Mouse (Mus musculus) erythroblast, embryonic 14.5 days (primary cell): ENCODE data around the gene Lhpp. TPM values are rescaled to one million over a fixed set of nuclear protein-coding genes. Genes with fewer than 3 reads are reported as not detected.

Experiments
- H3K27me3 ChIP-seq: 2 replicates; pipeline ENCODE4 v1.6.1; 2012; ENCODE audit warnings: inconsistent platforms; ENCODE audit not compliant: control insufficient read depth
- H3K36me3 ChIP-seq: 2 replicates; pipeline ENCODE4 v1.6.1; 2012; ENCODE audit warnings: mild to moderate bottlenecking, inconsistent platforms; ENCODE audit not compliant: control insufficient read depth
- H3K4me1 ChIP-seq: 2 replicates; pipeline ENCODE4 v1.6.1; 2012; ENCODE audit warnings: inconsistent platforms; ENCODE audit not compliant: control insufficient read depth
- H3K4me3 ChIP-seq: replicated peaks from 2 replicates; pipeline ENCODE3; 2012; ENCODE audit warnings: moderate library complexity, mild to moderate bottlenecking, inconsistent platforms
- H3K9me3 ChIP-seq: 2 replicates; pipeline ENCODE4 v1.6.1; 2012; ENCODE audit warnings: low read length, inconsistent platforms, mixed read lengths; ENCODE audit not compliant: control insufficient read depth
- GATA1 ChIP-seq: IDR thresholded peaks from 2 replicates; pipeline ENCODE4 v1.6.1; 2012; ENCODE audit warnings: low read length, inconsistent platforms, mixed read lengths
- TAL1 ChIP-seq: IDR thresholded peaks from 3 replicates; pipeline ENCODE4 v1.6.1; 2012; ENCODE audit warnings: low read length, inconsistent platforms, mixed read lengths
- polyA plus RNA-seq: library from polyadenylated mRNA; stranded (reverse); fragments of >175 nt; gene quantifications from 2 replicates; pipeline ENCODE4 v1.2.3, GENCODE M21; 2012

Lhpp gene
- polyA plus RNA-seq, 1 experiment = 0.12 TPM

DNA sequence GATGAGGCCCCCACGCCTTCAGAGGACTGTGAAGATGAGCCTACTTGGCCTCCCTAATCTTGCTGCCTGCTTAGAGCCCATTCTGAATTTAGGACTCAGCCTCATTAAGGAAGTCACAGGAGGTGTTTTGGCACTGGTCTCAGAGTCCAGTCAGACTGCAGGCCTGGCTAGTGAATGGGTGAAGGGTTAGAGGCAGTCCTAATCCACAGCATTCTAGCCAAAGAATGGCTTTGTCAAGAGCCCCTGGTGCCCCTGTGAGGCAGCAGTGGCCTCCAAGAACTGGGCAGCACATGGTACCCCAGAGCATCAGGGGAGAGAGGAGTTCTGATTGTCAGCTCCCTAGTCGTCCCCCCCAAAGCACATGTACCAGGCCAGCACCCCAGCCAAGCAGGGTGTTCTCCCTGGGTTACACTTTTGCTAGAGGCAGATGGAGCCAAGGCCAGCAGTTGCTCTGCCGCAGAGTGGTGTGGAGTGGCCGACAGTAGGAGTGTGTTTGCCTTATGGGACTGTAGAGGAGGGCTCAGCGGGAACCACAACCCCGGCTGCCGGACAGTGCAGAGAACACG lies 94.0 kb downstream of the Lhpp start:
- Histone ChIP-seq H3K9me3 (no peaks in the 10 kb centered on the region), H3K4me1 (peaks cover 12% of the 10 kb centered on the region), H3K36me3 (no peaks in the 10 kb centered on the region; the same call in 1 of the 2 replicates), H3K4me3 (no peak overlapping the region), H3K27me3 (no peaks in the 10 kb centered on the region)
- TF ChIP-seq TAL1 (no peak), GATA1 (no peak)

- peaks cover 7% of the 10 kb centered on the region for H3K4me1 ChIP-seq
- TF ChIP-seq TAL1 (no peak), GATA1 (no peak)
- H3K36me3 ChIP-seq = peaks cover 4% of the 10 kb centered on the region
- no peaks in the 10 kb centered on the region for H3K27me3 ChIP-seq
- H3K4me3 ChIP-seq = no peak overlapping the region
- no peaks in the 10 kb centered on the region for H3K9me3 ChIP-seq
Measured at GRCm38 (mm10) chr7:132705130-132705529, 94.7 kb downstream of the Lhpp start.

GRCm38 (mm10) chr7:132711579-132711978 lies 101.1 kb downstream of the Lhpp start:
- no peak for TF ChIP-seq GATA1
- TF ChIP-seq TAL1 = no peak
- Histone ChIP-seq H3K9me3 (no peaks in the 10 kb centered on the region), H3K36me3 (peaks cover 67% of the 10 kb centered on the region), H3K4me3 (no peak overlapping the region), H3K27me3 (no peaks in the 10 kb centered on the region), H3K4me1 (peaks cover 17% of the 10 kb centered on the region)

DNA sequence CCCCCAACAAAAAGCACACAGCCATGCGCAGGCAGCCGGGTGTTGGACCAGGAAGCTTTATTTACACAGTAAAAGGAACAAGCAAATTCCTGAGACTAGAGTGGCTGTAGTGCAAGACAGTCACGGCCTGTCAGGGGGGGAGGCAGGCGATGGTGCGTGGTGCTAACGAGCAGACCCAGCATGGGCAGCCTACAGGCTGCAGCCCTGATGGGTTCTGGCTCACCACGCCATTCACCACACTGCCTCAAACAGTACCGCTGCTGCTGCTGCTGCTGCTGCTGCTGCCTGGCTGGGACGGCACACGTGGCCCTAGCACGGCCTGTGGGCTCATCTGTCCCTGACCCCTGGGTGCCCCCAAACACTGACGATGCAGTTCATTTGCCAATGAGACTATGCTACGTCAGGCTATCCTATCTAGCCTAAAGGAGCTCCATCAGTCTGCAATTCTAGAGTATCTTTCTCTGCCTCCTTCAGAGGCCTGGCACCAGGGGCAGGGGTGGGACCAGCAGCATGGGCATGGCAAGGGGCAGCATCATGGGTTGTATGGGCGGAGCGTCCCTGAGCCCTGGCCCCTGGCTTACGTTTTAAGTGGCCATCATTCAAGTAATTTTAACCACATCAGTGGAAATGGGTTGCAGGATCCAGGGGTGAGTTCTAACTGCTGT lies 101.7 kb downstream of the Lhpp start:
- TF ChIP-seq TAL1 (no peak), GATA1 (no peak)
- Histone ChIP-seq H3K27me3 (no peaks in the 10 kb centered on the region), H3K9me3 (no peaks in the 10 kb centered on the region), H3K4me1 (peaks cover 20% of the 10 kb centered on the region), H3K36me3 (peaks cover 73% of the 10 kb centered on the region), H3K4me3 (no peak overlapping the region)

GRCm38 (mm10) chr7:132712956-132713355 lies 102.5 kb downstream of the Lhpp start:
- H3K27me3 ChIP-seq = no peaks in the 10 kb centered on the region
- H3K9me3 ChIP-seq = no peaks in the 10 kb centered on the region
- no peak for TF ChIP-seq GATA1
- no peak for TF ChIP-seq TAL1
- peaks cover 26% of the 10 kb centered on the region for H3K4me1 ChIP-seq
- H3K4me3 ChIP-seq = no peak overlapping the region
- peaks cover 81% of the 10 kb centered on the region for H3K36me3 ChIP-seq

GRCm38 (mm10) chr7:132713483-132714126 lies 103.2 kb downstream of the Lhpp start:
- Histone ChIP-seq H3K9me3 (no peaks in the 10 kb centered on the region), H3K4me1 (peaks cover 32% of the 10 kb centered on the region), H3K4me3 (no peak overlapping the region), H3K36me3 (peaks cover 87% of the 10 kb centered on the region), H3K27me3 (no peaks in the 10 kb centered on the region)
- no peak for TF ChIP-seq TAL1
- TF ChIP-seq GATA1 = no peak

GRCm38 (mm10) chr7:132714236-132714923 lies 103.9 kb downstream of the Lhpp start:
- peaks cover 40% of the 10 kb centered on the region for H3K4me1 ChIP-seq
- no peak overlapping the region for H3K4me3 ChIP-seq
- H3K36me3 ChIP-seq = peaks cover 95% of the 10 kb centered on the region
- H3K9me3 ChIP-seq = no peaks in the 10 kb centered on the region
- no peak for TF ChIP-seq GATA1
- H3K27me3 ChIP-seq = no peaks in the 10 kb centered on the region

GRCm38 (mm10) chr7:132715259-132715658 lies 104.8 kb downstream of the Lhpp start:
- peaks cover 49% of the 10 kb centered on the region for H3K4me1 ChIP-seq
- H3K27me3 ChIP-seq = no peaks in the 10 kb centered on the region
- no peak overlapping the region for H3K4me3 ChIP-seq
- H3K9me3 ChIP-seq = no peaks in the 10 kb centered on the region
- peaks cover 98% of the 10 kb centered on the region for H3K36me3 ChIP-seq
- TF ChIP-seq GATA1 = no peak
- no peak for TF ChIP-seq TAL1

- no peaks in the 10 kb centered on the region for H3K27me3 ChIP-seq
- no peaks in the 10 kb centered on the region for H3K9me3 ChIP-seq
- H3K36me3 ChIP-seq = peaks cover 98% of the 10 kb centered on the region
- TF ChIP-seq GATA1 (no peak), TAL1 (no peak)
- peaks cover 71% of the 10 kb centered on the region for H3K4me1 ChIP-seq
- no peak overlapping the region for H3K4me3 ChIP-seq
Measured at GRCm38 (mm10) chr7:132719570-132719969, 109.1 kb downstream of the Lhpp start.
